ENCODE assay signal across 12 mouse cellular contexts in the genomic region with DNA sequence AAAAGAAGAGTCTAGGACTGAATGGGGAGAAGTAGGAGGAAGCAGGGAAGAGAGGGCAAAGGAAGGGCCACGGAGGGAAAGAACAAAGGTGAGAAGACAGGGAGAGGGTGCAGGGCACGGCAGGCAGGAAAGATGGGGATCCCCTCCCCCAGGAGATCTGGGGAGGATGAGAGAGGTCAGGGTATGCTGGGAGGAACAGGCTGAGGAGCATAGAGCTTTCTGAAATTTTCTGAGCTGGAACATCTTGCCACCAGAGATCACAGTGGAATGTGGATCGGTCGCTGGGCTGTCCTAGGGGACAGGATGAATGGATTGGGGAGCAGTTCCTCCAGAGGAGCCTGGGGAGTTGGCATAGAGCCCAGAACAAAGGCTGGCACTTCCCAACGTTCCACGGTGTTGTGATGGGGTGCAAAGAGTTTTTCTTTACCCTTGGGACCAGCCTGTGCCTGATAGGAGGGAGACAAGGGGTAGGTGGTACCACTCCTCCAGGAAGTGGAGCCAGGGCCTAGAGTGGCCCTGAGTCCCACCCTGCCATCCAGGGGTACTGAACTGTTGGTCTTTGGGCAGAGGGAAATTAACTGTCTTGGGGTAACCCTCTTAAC.
A peak's percentile ranks its signal among the peaks of the same experiment; 100 is the strongest.
DNase-seq lines count a peak whose midpoint lies in the region; ATAC-seq and TF ChIP-seq lines count a peak whose summit lies in the region.
"Had no signal": no experiment of that assay in that cellular context is flagged by ENCODE, and none has a peak within 500 bp of the region (broad histone marks: within the 10 kb centered on the region; RNA-seq: fewer than 3 reads in every experiment).

No protein-coding gene starts in this region.

- H3K27ac ChIP-seq in forebrain, embryonic 16.5 days (ENCODE audit: low read length), result no peak overlapping the region
- no peak overlapping the region for H3K27ac ChIP-seq in forebrain, embryonic 10.5 days
- no peak overlapping the region for H3K27ac ChIP-seq in lung, embryonic 15.5 days
- H3K27ac ChIP-seq: limb, embryonic 15.5 days had no signal

- H3K4me2 ChIP-seq in forebrain, embryonic 16.5 days (ENCODE audit: low read length), result no peak overlapping the region
- no peak overlapping the region for H3K4me2 ChIP-seq in lung, embryonic 15.5 days
- H3K4me2 ChIP-seq: limb, embryonic 15.5 days had no signal

- no peak overlapping the region for H3K4me3 ChIP-seq in forebrain, embryonic 16.5 days (replicated peaks; ENCODE audit: low read length)
- H3K4me3 ChIP-seq in forebrain, embryonic 10.5 days, result no peak overlapping the region
- no peak overlapping the region for H3K4me3 ChIP-seq in lung, embryonic 15.5 days
- no peak overlapping the region for H3K4me3 ChIP-seq in lung, adult 2 months (replicated peaks; ENCODE audit: extremely low read depth, low read depth, low read length)
- H3K4me3 ChIP-seq: erythroblast, embryonic 14.5 days; limb, embryonic 15.5 days had no signal

- no peaks in the 10 kb centered on the region for H3K9me3 ChIP-seq in forebrain, embryonic 16.5 days (ENCODE audit: control insufficient read depth, low read length)
- H3K9me3 ChIP-seq in forebrain, embryonic 10.5 days, result no peaks in the 10 kb centered on the region
- H3K9me3 ChIP-seq in lung, embryonic 15.5 days, result no peaks in the 10 kb centered on the region
- H3K9me3 ChIP-seq: limb, embryonic 15.5 days had no signal

- 29% methylated on average over 6 of the region's 6 CpGs for WGBS in forebrain, embryonic 16.5 days
- WGBS in forebrain, embryonic 10.5 days, result 71% methylated on average over 6 of the region's 6 CpGs
- 21% methylated on average over 6 of the region's 6 CpGs for WGBS in lung, embryonic 15.5 days
- WGBS in lung, adult 2 months, result 28% methylated on average over 6 of the region's 6 CpGs

- no peak for TF ChIP-seq POLR2A in lung, adult 2 months (IDR thresholded peaks at IDR 0.05; ENCODE audit: borderline replicate concordance, extremely low read depth, low read depth, low read length)

- no peak for TF ChIP-seq CTCF in lung, adult 2 months (IDR thresholded peaks at IDR 0.05; ENCODE audit: insufficient read depth, low read length)

- DNase-seq in forebrain, embryonic 10.5 days (ENCODE audit: extremely low spot score, low spot score), result no peak
- DNase-seq in lung, adult 2 months, result no peak
- DNase-seq in right cerebral cortex, postnatal 10 days (ENCODE audit: low spot score in 2 of 2), result peak; percentile 59 to 75
- no peak for DNase-seq in yolk sac, embryonic 10.5 days (ENCODE audit: low spot score)
- DNase-seq: gastrocnemius, postnatal 10 days; kidney, postnatal 10 days had no signal

- no peak overlapping the region for H3K9ac ChIP-seq in forebrain, embryonic 16.5 days (replicated peaks; ENCODE audit: low read depth, low read length)
- no peak overlapping the region for H3K9ac ChIP-seq in lung, embryonic 15.5 days
- H3K9ac ChIP-seq: limb, embryonic 15.5 days had no signal

- ATAC-seq in forebrain, embryonic 16.5 days, result peak; percentile 19; the same call in 1 of the 2 replicates
- ATAC-seq in lung, embryonic 15.5 days (ENCODE audit: borderline replicate concordance, extremely low read depth, low FRiP score, low TSS enrichment), result peak; percentile 27; the same call in 1 of the 2 replicates
- ATAC-seq in frontal cortex, adult (ENCODE audit: low TSS enrichment), result peak; percentile 42; the same call in 1 of the 2 replicates
- ATAC-seq in monocyte, adult 5-6 weeks (replicated peaks; ENCODE audit: insufficient number of reproducible peaks, low FRiP score, low TSS enrichment, poor library complexity, severe bottlenecking), result no peak

- H3K36me3 ChIP-seq in forebrain, embryonic 16.5 days (ENCODE audit: control insufficient read depth, insufficient read depth), result no peaks in the 10 kb centered on the region
- no peaks in the 10 kb centered on the region for H3K36me3 ChIP-seq in forebrain, embryonic 10.5 days (replicated peaks)
- no peaks in the 10 kb centered on the region for H3K36me3 ChIP-seq in lung, embryonic 15.5 days
- H3K36me3 ChIP-seq: limb, embryonic 15.5 days had no signal

- H3K4me1 ChIP-seq in forebrain, embryonic 16.5 days (replicated peaks; ENCODE audit: control insufficient read depth, insufficient read depth, low read length), result peaks cover 8% of the 10 kb centered on the region
- H3K4me1 ChIP-seq in forebrain, embryonic 10.5 days, result peaks cover 24% of the 10 kb centered on the region
- H3K4me1 ChIP-seq in lung, embryonic 15.5 days, result peaks cover 12% of the 10 kb centered on the region
- no peaks in the 10 kb centered on the region for H3K4me1 ChIP-seq in lung, adult 2 months (ENCODE audit: control insufficient read depth, insufficient read depth, low read length)

- no peaks in the 10 kb centered on the region for H3K27me3 ChIP-seq in forebrain, embryonic 16.5 days (replicated peaks; ENCODE audit: control insufficient read depth, insufficient read depth, low read length)
- H3K27me3 ChIP-seq in forebrain, embryonic 10.5 days (ENCODE audit: poor library complexity, severe bottlenecking), result peaks cover 8% of the 10 kb centered on the region; the same call in 1 of the 2 replicates
- H3K27me3 ChIP-seq in lung, embryonic 15.5 days, result no peaks in the 10 kb centered on the region
- H3K27me3 ChIP-seq: limb, embryonic 15.5 days had no signal

Comparison
In these comparisons a context has a peak if more than half of its experiments do, and no peak if none do; other contexts are left out.
1. DNase-seq: peak in right cerebral cortex, postnatal 10 days (2 of 2); none in forebrain, embryonic 10.5 days (single experiment), lung, adult 2 months (single experiment) and yolk sac, embryonic 10.5 days (single experiment).